ENCODE assay signal across 18 mouse cellular contexts in genomic region chr10:70766869-70767268, GRCm38 (mm10).
"Had no signal": no experiment of that assay in that cellular context is flagged by ENCODE, and none has a peak within 500 bp of the region (broad histone marks: within the 10 kb centered on the region; RNA-seq: fewer than 3 reads in every experiment).

No protein-coding gene starts in this region.

- ATAC-seq: liver, postnatal 0 days; lung, postnatal 0 days; midbrain, embryonic 13.5 days; midbrain, embryonic 15.5 days had no signal

- H3K4me3 ChIP-seq: liver, embryonic 15.5 days; lung, embryonic 15.5 days; megakaryocyte, embryonic 14.5 days; midbrain, embryonic 13.5 days; midbrain, embryonic 15.5 days; stomach, embryonic 15.5 days had no signal

- H3K4me1 ChIP-seq: liver, embryonic 15.5 days; lung, embryonic 15.5 days; megakaryocyte, embryonic 14.5 days; midbrain, embryonic 13.5 days; midbrain, embryonic 15.5 days; stomach, embryonic 15.5 days had no signal

- H3K27ac ChIP-seq: liver, embryonic 15.5 days; lung, embryonic 15.5 days; macrophage; midbrain, embryonic 13.5 days; midbrain, embryonic 15.5 days; stomach, embryonic 15.5 days; stomach, postnatal 0 days had no signal

- H3K36me3 ChIP-seq: liver, embryonic 15.5 days; lung, embryonic 15.5 days; midbrain, embryonic 13.5 days; midbrain, embryonic 15.5 days; stomach, embryonic 15.5 days had no signal

- H3K27me3 ChIP-seq: liver, embryonic 15.5 days; lung, embryonic 15.5 days; megakaryocyte, embryonic 14.5 days; midbrain, embryonic 13.5 days; midbrain, embryonic 15.5 days; stomach, embryonic 15.5 days had no signal

- H3K9me3 ChIP-seq: liver, embryonic 15.5 days; lung, embryonic 15.5 days; midbrain, embryonic 13.5 days; midbrain, embryonic 15.5 days; stomach, embryonic 15.5 days had no signal

- H3K9ac ChIP-seq: liver, embryonic 15.5 days; liver, postnatal 0 days; lung, embryonic 15.5 days; midbrain, embryonic 13.5 days; midbrain, embryonic 15.5 days; stomach, embryonic 15.5 days had no signal

- H3K4me2 ChIP-seq: liver, embryonic 15.5 days; lung, embryonic 15.5 days; midbrain, embryonic 11.5 days; midbrain, embryonic 13.5 days; midbrain, embryonic 15.5 days; stomach, embryonic 15.5 days had no signal

- DNase-seq: liver, postnatal 0 days; lung, adult 2 months; lung, postnatal 14 days; lung, postnatal 36 days; right cerebral cortex, postnatal 14 days; thymus, adult 2 months; thymus, postnatal 25 days; thymus, postnatal 4 days had no signal
